Mouse (Mus musculus): ENCODE results near the gene Psmb2.

- no peak for TF ChIP-seq CTCF (IDR thresholded peaks at IDR 0.05; ENCODE audit: low read depth)
- no peak for TF ChIP-seq EP300 (IDR thresholded peaks at IDR 0.05; ENCODE audit: low read depth)
These were observed 77.4 kb downstream of the Psmb2 start for GRCm38 (mm10) chr4:126754736-126755374.
